Mouse (Mus musculus) gastrocnemius, postnatal 14 days (tissue): Measurements from ENCODE around the gene Pdik1l. TPM values are rescaled to one million over a fixed set of nuclear protein-coding genes. Genes with fewer than 3 reads are reported as not detected.
"Not testable (repeated sequence)": the region's sequence is repeated elsewhere in the genome, so short reads cannot be mapped to it uniquely, and the experiment has no call there.

ENCODE experiments used
- DNase-seq: peaks from one replicate; pipeline ENCODE4 v3.0.0; 2021; ENCODE audit warnings: mixed read lengths
- intact Hi-C: fragments of 180-260 bp; cut with DNase I; formaldehyde crosslinking; loops from one replicate; pipeline ENCODE4 v1.15.1; 2025; ENCODE audit warnings: low total_unique reads
- total RNA-seq, 2 experiments: library from RNA; stranded (reverse); gene quantifications; 2 replicates each; pipeline ENCODE4 v1.2.3; 2021

The Pdik1l gene
- total RNA-seq, 2 experiments from 2014 or later: 4.8 to 5.3 TPM

GRCm38 (mm10) chr4:134302084-134302483 lies 14.4 kb upstream of the Pdik1l start:
- DNase-seq: no peak
- intact Hi-C loops: no loop called here

- intact Hi-C loops: no loop called here
- peak; percentile 82 for DNase-seq
Observed at GRCm38 (mm10) chr4:134300316-134300715, 12.6 kb upstream of the Pdik1l start.

GRCm38 (mm10) chr4:134299498-134299810 lies 11.8 kb upstream of the Pdik1l start:
- peak; percentile 46 for DNase-seq
- intact Hi-C loops: no loop called here

GRCm38 (mm10) chr4:134298626-134299497 lies 11.2 kb upstream of the Pdik1l start:
- DNase-seq: no peak
- intact Hi-C loops: no loop called here

- DNase-seq: no peak
- intact Hi-C loops: no loop called here
Observed at GRCm38 (mm10) chr4:134297369-134297768, 9.7 kb upstream of the Pdik1l start.

GRCm38 (mm10) chr4:134296523-134296922 lies 8.8 kb upstream of the Pdik1l start:
- DNase-seq: no peak
- intact Hi-C loops: no loop called here

- intact Hi-C loops, DNase-seq: not testable (repeated sequence)
Observed at GRCm38 (mm10) chr4:134296096-134296495, 8.4 kb upstream of the Pdik1l start.

GRCm38 (mm10) chr4:134293692-134294163 lies 6.0 kb upstream of the Pdik1l start:
- intact Hi-C loops: loop anchor here (5.0 kb wide), 1 partner anchor 41 kb away; the partner anchor contains the start of gene Grrp1
- no peak for DNase-seq

GRCm38 (mm10) chr4:134293061-134293691 lies 5.5 kb upstream of the Pdik1l start:
- intact Hi-C loops: loop anchor here (5.0 kb wide), 1 partner anchor 41 kb away; the partner anchor contains the start of gene Grrp1
- DNase-seq: no peak

- intact Hi-C loops: loop anchor here (5.0 kb wide), 1 partner anchor 40 kb away; the partner anchor contains the start of gene Grrp1
- DNase-seq: peak; percentile 66
Observed at GRCm38 (mm10) chr4:134292067-134292466, 4.4 kb upstream of the Pdik1l start.

- no peak for DNase-seq
- intact Hi-C loops: no loop called here
Observed at GRCm38 (mm10) chr4:134288397-134289256, 932 bp upstream of the Pdik1l start.

GRCm38 (mm10) chr4:134287168-134287564 lies 529 bp downstream of the Pdik1l start:
- intact Hi-C loops: no loop called here

GRCm38 (mm10) chr4:134286226-134287167 lies 1.2 kb downstream of the Pdik1l start:
- intact Hi-C loops: no loop called here
- DNase-seq: peak; percentile 33

More at GRCm38 (mm10) chr4:134287168-134287564, 529 bp downstream of the Pdik1l start:
- DNase-seq: peak; percentile 97

- intact Hi-C loops: loop anchor here (5.0 kb wide), 1 partner anchor 98 kb away; the partner anchor contains the start of gene Cep85
- no peak for DNase-seq
Observed at GRCm38 (mm10) chr4:134284942-134285341, 2.8 kb downstream of the Pdik1l start.

GRCm38 (mm10) chr4:134273417-134274345 lies 14.0 kb downstream of the Pdik1l start:
- intact Hi-C loops: no loop called here
- no peak for DNase-seq

GRCm38 (mm10) chr4:134272731-134273416 lies 14.8 kb downstream of the Pdik1l start:
- DNase-seq: no peak
- intact Hi-C loops: no loop called here

- no peak for DNase-seq
- intact Hi-C loops: no loop called here
Observed at GRCm38 (mm10) chr4:134271979-134272378, 15.7 kb downstream of the Pdik1l start.
